Mouse (Mus musculus): ENCODE results near the gene Nfic. TPM values are rescaled to one million over a fixed set of nuclear protein-coding genes. Genes with fewer than 3 reads are reported as not detected.
A peak's percentile ranks its signal among the peaks of the same experiment; 100 is the strongest.

Gene Nfic
- polyA plus RNA-seq, 1 experiment from 2014 or later: 57.2 TPM

GRCm38 (mm10) chr10:81496969-81497368 lies 41.5 kb upstream of the Nfic start:
- DNase-seq (ENCODE audit: low spot score): no peak
- Histone ChIP-seq H3K4me3 (ENCODE audit: low read depth, low read length) (peak overlapping the region; percentile 80), H3K4me2 (ENCODE audit: low read length) (peak overlapping the region; percentile 55), H3K36me3 (ENCODE audit: control insufficient read depth, insufficient read depth, low read length) (peaks cover 13% of the 10 kb centered on the region), H3K27ac (ENCODE audit: low read depth) (no peak overlapping the region), H3K4me1 (replicated peaks; ENCODE audit: control insufficient read depth, insufficient read depth, low read length) (peaks cover 18% of the 10 kb centered on the region), H3K9me3 (ENCODE audit: control insufficient read depth, low read length) (no peaks in the 10 kb centered on the region), H3K27me3 (replicated peaks; ENCODE audit: control insufficient read depth, insufficient read depth, low read length) (no peaks in the 10 kb centered on the region), H3K9ac (ENCODE audit: low read length) (peak overlapping the region; percentile 82)
- WGBS: 38% methylated on average over 4 of the region's 4 CpGs
- no peak; the same call in 1 of the 2 replicates for ATAC-seq (replicated peaks; ENCODE audit: low FRiP score, low TSS enrichment, low read depth)

- Histone ChIP-seq H3K36me3 (ENCODE audit: control insufficient read depth, insufficient read depth, low read length) (peaks cover 19% of the 10 kb centered on the region), H3K4me3 (ENCODE audit: low read depth, low read length) (peak within 1 kb of the TSS; percentile 80), H3K9me3 (ENCODE audit: control insufficient read depth, low read length) (no peaks in the 10 kb centered on the region), H3K9ac (ENCODE audit: low read length) (peak within 1 kb of the TSS; percentile 82), H3K4me2 (ENCODE audit: low read length) (peak within 1 kb of the TSS; percentile 97), H3K4me1 (replicated peaks; ENCODE audit: control insufficient read depth, insufficient read depth, low read length) (peaks cover 18% of the 10 kb centered on the region), H3K27ac (ENCODE audit: low read depth) (peak within 1 kb of the TSS; percentile 39; the same call in 1 of the 2 replicates), H3K27me3 (replicated peaks; ENCODE audit: control insufficient read depth, insufficient read depth, low read length) (no peaks in the 10 kb centered on the region)
- WGBS: under 1% methylated on average over 45 of the region's 45 CpGs
- DNase-seq (ENCODE audit: low spot score): peak; percentile 99
- peak; percentile 95 for ATAC-seq (replicated peaks; ENCODE audit: low FRiP score, low TSS enrichment, low read depth)
Measured at GRCm38 (mm10) chr10:81496264-81496901, 40.9 kb upstream of the Nfic start, which contains the start of gene Ncln. Gene Ncln, minus strand, starts transcription at chr10:81496392.

- WGBS: 2% methylated on average over 40 of the region's 41 CpGs
- H3K9ac ChIP-seq (ENCODE audit: low read length): peak overlapping the region; percentile 82
- H3K27me3 ChIP-seq (replicated peaks; ENCODE audit: control insufficient read depth, insufficient read depth, low read length): no peaks in the 10 kb centered on the region
- peaks cover 25% of the 10 kb centered on the region for H3K36me3 ChIP-seq (ENCODE audit: control insufficient read depth, insufficient read depth, low read length)
- no peaks in the 10 kb centered on the region for H3K9me3 ChIP-seq (ENCODE audit: control insufficient read depth, low read length)
- H3K4me2 ChIP-seq (ENCODE audit: low read length): peak overlapping the region; percentile 97
- peak overlapping the region; percentile 80 for H3K4me3 ChIP-seq (ENCODE audit: low read depth, low read length)
- peak; percentile 44 for ATAC-seq (replicated peaks; ENCODE audit: low FRiP score, low TSS enrichment, low read depth)
- peaks cover 18% of the 10 kb centered on the region for H3K4me1 ChIP-seq (replicated peaks; ENCODE audit: control insufficient read depth, insufficient read depth, low read length)
- DNase-seq (ENCODE audit: low spot score): no peak
- H3K27ac ChIP-seq (ENCODE audit: low read depth): no peak overlapping the region
Measured at GRCm38 (mm10) chr10:81495616-81496263, 40.3 kb upstream of the Nfic start.

GRCm38 (mm10) chr10:81495151-81495550 lies 39.7 kb upstream of the Nfic start:
- no peak for DNase-seq (ENCODE audit: low spot score)
- H3K4me2 ChIP-seq (ENCODE audit: low read length): peak overlapping the region; percentile 97
- peak overlapping the region; percentile 80 for H3K4me3 ChIP-seq (ENCODE audit: low read depth, low read length)
- H3K27me3 ChIP-seq (replicated peaks; ENCODE audit: control insufficient read depth, insufficient read depth, low read length): no peaks in the 10 kb centered on the region
- H3K27ac ChIP-seq (ENCODE audit: low read depth): no peak overlapping the region
- H3K36me3 ChIP-seq (ENCODE audit: control insufficient read depth, insufficient read depth, low read length): peaks cover 31% of the 10 kb centered on the region
- H3K9me3 ChIP-seq (ENCODE audit: control insufficient read depth, low read length): no peaks in the 10 kb centered on the region
- WGBS: 74% methylated on average over 6 of the region's 6 CpGs
- peak overlapping the region; percentile 82 for H3K9ac ChIP-seq (ENCODE audit: low read length)
- H3K4me1 ChIP-seq (replicated peaks; ENCODE audit: control insufficient read depth, insufficient read depth, low read length): peaks cover 18% of the 10 kb centered on the region
- no peak for ATAC-seq (replicated peaks; ENCODE audit: low FRiP score, low TSS enrichment, low read depth)

GRCm38 (mm10) chr10:81494260-81495041 lies 39.0 kb upstream of the Nfic start:
- DNase-seq (ENCODE audit: low spot score) (no peak), ATAC-seq (replicated peaks; ENCODE audit: low FRiP score, low TSS enrichment, low read depth) (no peak)
- Histone ChIP-seq H3K4me3 (ENCODE audit: low read depth, low read length) (no peak overlapping the region), H3K4me2 (ENCODE audit: low read length) (peak overlapping the region; percentile 97), H3K27me3 (replicated peaks; ENCODE audit: control insufficient read depth, insufficient read depth, low read length) (no peaks in the 10 kb centered on the region), H3K9ac (ENCODE audit: low read length) (peak overlapping the region; percentile 82; the same call in 1 of the 2 replicates), H3K36me3 (ENCODE audit: control insufficient read depth, insufficient read depth, low read length) (peaks cover 38% of the 10 kb centered on the region), H3K4me1 (replicated peaks; ENCODE audit: control insufficient read depth, insufficient read depth, low read length) (peaks cover 18% of the 10 kb centered on the region), H3K9me3 (ENCODE audit: control insufficient read depth, low read length) (no peaks in the 10 kb centered on the region), H3K27ac (ENCODE audit: low read depth) (no peak overlapping the region)
- 87% methylated on average over 11 of the region's 11 CpGs for WGBS

GRCm38 (mm10) chr10:81493601-81494220 lies 38.3 kb upstream of the Nfic start:
- no peak overlapping the region for H3K9ac ChIP-seq (ENCODE audit: low read length)
- H3K9me3 ChIP-seq (ENCODE audit: control insufficient read depth, low read length): no peaks in the 10 kb centered on the region
- H3K27ac ChIP-seq (ENCODE audit: low read depth): no peak overlapping the region
- no peak overlapping the region for H3K4me3 ChIP-seq (ENCODE audit: low read depth, low read length)
- peaks cover 45% of the 10 kb centered on the region for H3K36me3 ChIP-seq (ENCODE audit: control insufficient read depth, insufficient read depth, low read length)
- 86% methylated on average over 8 of the region's 8 CpGs for WGBS
- no peak for ATAC-seq (replicated peaks; ENCODE audit: low FRiP score, low TSS enrichment, low read depth)
- no peak overlapping the region for H3K4me2 ChIP-seq (ENCODE audit: low read length)
- DNase-seq (ENCODE audit: low spot score): no peak
- H3K4me1 ChIP-seq (replicated peaks; ENCODE audit: control insufficient read depth, insufficient read depth, low read length): peaks cover 18% of the 10 kb centered on the region
- no peaks in the 10 kb centered on the region for H3K27me3 ChIP-seq (replicated peaks; ENCODE audit: control insufficient read depth, insufficient read depth, low read length)

GRCm38 (mm10) chr10:81492606-81493240 lies 37.3 kb upstream of the Nfic start:
- DNase-seq (ENCODE audit: low spot score) (no peak), ATAC-seq (replicated peaks; ENCODE audit: low FRiP score, low TSS enrichment, low read depth) (no peak)
- Histone ChIP-seq H3K36me3 (ENCODE audit: control insufficient read depth, insufficient read depth, low read length) (peaks cover 55% of the 10 kb centered on the region), H3K9me3 (ENCODE audit: control insufficient read depth, low read length) (no peaks in the 10 kb centered on the region), H3K4me1 (replicated peaks; ENCODE audit: control insufficient read depth, insufficient read depth, low read length) (peaks cover 18% of the 10 kb centered on the region), H3K4me3 (ENCODE audit: low read depth, low read length) (no peak overlapping the region), H3K27ac (ENCODE audit: low read depth) (no peak overlapping the region), H3K4me2 (ENCODE audit: low read length) (no peak overlapping the region), H3K9ac (ENCODE audit: low read length) (no peak overlapping the region), H3K27me3 (replicated peaks; ENCODE audit: control insufficient read depth, insufficient read depth, low read length) (no peaks in the 10 kb centered on the region)
- 90% methylated on average over 11 of the region's 11 CpGs for WGBS

- no peak overlapping the region for H3K9ac ChIP-seq (ENCODE audit: low read length)
- peaks cover 15% of the 10 kb centered on the region for H3K4me1 ChIP-seq (replicated peaks; ENCODE audit: control insufficient read depth, insufficient read depth, low read length)
- H3K27me3 ChIP-seq (replicated peaks; ENCODE audit: control insufficient read depth, insufficient read depth, low read length): no peaks in the 10 kb centered on the region
- H3K4me2 ChIP-seq (ENCODE audit: low read length): no peak overlapping the region
- WGBS: 92% methylated on average over 9 of the region's 9 CpGs
- no peaks in the 10 kb centered on the region for H3K9me3 ChIP-seq (ENCODE audit: control insufficient read depth, low read length)
- no peak overlapping the region for H3K4me3 ChIP-seq (ENCODE audit: low read depth, low read length)
- ATAC-seq (replicated peaks; ENCODE audit: low FRiP score, low TSS enrichment, low read depth): no peak
- H3K36me3 ChIP-seq (ENCODE audit: control insufficient read depth, insufficient read depth, low read length): peaks cover 72% of the 10 kb centered on the region
- no peak overlapping the region for H3K27ac ChIP-seq (ENCODE audit: low read depth)
- no peak for DNase-seq (ENCODE audit: low spot score)
Measured at GRCm38 (mm10) chr10:81491018-81491417, 35.6 kb upstream of the Nfic start.

All from intestine, embryonic 14.5 days (tissue).